Comparison of ENCODE assay signal across 20 mouse cellular contexts in genomic region chr7:114456904-114457303, GRCm38 (mm10). TPM values are rescaled to one million over a fixed set of nuclear protein-coding genes. Genes with fewer than 3 reads are reported as not detected.
DNase-seq lines count a peak whose midpoint lies in the region; ATAC-seq and TF ChIP-seq lines count a peak whose summit lies in the region.
"Had no signal": no experiment of that assay in that cellular context is flagged by ENCODE, and none has a peak within 500 bp of the region (broad histone marks: within the 10 kb centered on the region; RNA-seq: fewer than 3 reads in every experiment).

No protein-coding gene starts in this region.

- 74% methylated on average over 4 of the region's 4 CpGs for WGBS in midbrain, postnatal 0 days
- WGBS in midbrain, embryonic 10.5 days: 87% methylated on average over 4 of the region's 4 CpGs
- 88% methylated on average over 4 of the region's 4 CpGs for WGBS in midbrain, embryonic 11.5 days

- no peak overlapping the region for H3K4me3 ChIP-seq in midbrain, postnatal 0 days (ENCODE audit: low read depth, low read length)
- H3K4me3 ChIP-seq in midbrain, embryonic 10.5 days: no peak overlapping the region
- no peak overlapping the region for H3K4me3 ChIP-seq in midbrain, embryonic 11.5 days (ENCODE audit: low read depth, low read length)
- H3K4me3 ChIP-seq: embryonic facial prominence, embryonic 15.5 days; erythroblast, embryonic 14.5 days; forebrain, embryonic 10.5 days; gastrocnemius, adult 2 months; heart, embryonic 12.5 days; hindbrain, embryonic 15.5 days had no signal

- no peaks in the 10 kb centered on the region for H3K36me3 ChIP-seq in midbrain, postnatal 0 days (ENCODE audit: insufficient read depth, low read length)
- H3K36me3 ChIP-seq in midbrain, embryonic 10.5 days: peaks cover 6% of the 10 kb centered on the region
- H3K36me3 ChIP-seq in midbrain, embryonic 11.5 days (ENCODE audit: control insufficient read depth, insufficient read depth, low read length): no peaks in the 10 kb centered on the region
- H3K36me3 ChIP-seq: embryonic facial prominence, embryonic 15.5 days; heart, embryonic 12.5 days; hindbrain, embryonic 15.5 days had no signal

- no peak for ATAC-seq in midbrain, postnatal 0 days (ENCODE audit: low FRiP score)
- ATAC-seq in megakaryocyte progenitor cell, adult 5-6 weeks (replicated peaks; ENCODE audit: poor library complexity): peak; percentile 49
- ATAC-seq in midbrain, embryonic 11.5 days (ENCODE audit: low FRiP score): no peak
- ATAC-seq: activated CD4-positive, CD25-positive, alpha-beta regulatory T cell, adult 4 months; forebrain, embryonic 14.5 days; intestine, embryonic 16.5 days; Patski had no signal

- H3K9ac ChIP-seq in midbrain, postnatal 0 days (replicated peaks; ENCODE audit: low read length, poor library complexity, severe bottlenecking): no peak overlapping the region
- no peak overlapping the region for H3K9ac ChIP-seq in midbrain, embryonic 11.5 days (ENCODE audit: low read length)
- H3K9ac ChIP-seq: embryonic facial prominence, embryonic 15.5 days; heart, embryonic 12.5 days; hindbrain, embryonic 15.5 days had no signal

- no peak for TF ChIP-seq CTCF in midbrain, postnatal 0 days (IDR thresholded peaks at IDR 0.05)

- no peaks in the 10 kb centered on the region for H3K27me3 ChIP-seq in midbrain, postnatal 0 days (ENCODE audit: insufficient read depth, low read length)
- no peaks in the 10 kb centered on the region for H3K27me3 ChIP-seq in midbrain, embryonic 10.5 days (ENCODE audit: low read depth, poor library complexity, severe bottlenecking)
- H3K27me3 ChIP-seq in midbrain, embryonic 11.5 days (ENCODE audit: control insufficient read depth, insufficient read depth, low read length): no peaks in the 10 kb centered on the region
- H3K27me3 ChIP-seq: embryonic facial prominence, embryonic 15.5 days; heart, embryonic 12.5 days; hindbrain, embryonic 15.5 days; Patski had no signal

- H3K4me1 ChIP-seq in midbrain, postnatal 0 days (ENCODE audit: insufficient read depth, low read length): no peaks in the 10 kb centered on the region
- H3K4me1 ChIP-seq in midbrain, embryonic 10.5 days: no peaks in the 10 kb centered on the region
- H3K4me1 ChIP-seq in midbrain, embryonic 11.5 days (ENCODE audit: control insufficient read depth, insufficient read depth, low read length): no peaks in the 10 kb centered on the region
- H3K4me1 ChIP-seq: embryonic facial prominence, embryonic 15.5 days; hindbrain, embryonic 15.5 days had no signal

- H3K9me3 ChIP-seq in midbrain, postnatal 0 days (ENCODE audit: low read length): no peaks in the 10 kb centered on the region
- H3K9me3 ChIP-seq in midbrain, embryonic 10.5 days (replicated peaks): no peaks in the 10 kb centered on the region
- H3K9me3 ChIP-seq in midbrain, embryonic 11.5 days (ENCODE audit: control insufficient read depth, low read length): no peaks in the 10 kb centered on the region
- H3K9me3 ChIP-seq: embryonic facial prominence, embryonic 15.5 days; forebrain, embryonic 10.5 days; heart, embryonic 12.5 days; hindbrain, embryonic 15.5 days had no signal

- H3K4me2 ChIP-seq in midbrain, postnatal 0 days (ENCODE audit: low read depth, low read length, poor library complexity, severe bottlenecking): no peak overlapping the region
- H3K4me2 ChIP-seq in midbrain, embryonic 11.5 days: no peak overlapping the region
- H3K4me2 ChIP-seq: embryonic facial prominence, embryonic 15.5 days; heart, embryonic 12.5 days; hindbrain, embryonic 15.5 days had no signal

- no peak overlapping the region for H3K27ac ChIP-seq in midbrain, postnatal 0 days (ENCODE audit: low read depth, low read length)
- H3K27ac ChIP-seq in midbrain, embryonic 10.5 days (replicated peaks): no peak overlapping the region
- no peak overlapping the region for H3K27ac ChIP-seq in midbrain, embryonic 11.5 days (ENCODE audit: low read depth, low read length)
- H3K27ac ChIP-seq: embryonic facial prominence, embryonic 15.5 days; forebrain, embryonic 10.5 days; gastrocnemius, adult 2 months; hindbrain, embryonic 15.5 days had no signal

- peak; percentile 41 for DNase-seq in cerebellum, adult 9-10 months
- no peak for DNase-seq in cerebellum, adult 11 months
- DNase-seq in midbrain, postnatal 0 days (ENCODE audit: low spot score): peak; percentile 2
- DNase-seq in midbrain, embryonic 10.5 days (ENCODE audit: low spot score): no peak
- no peak for DNase-seq in midbrain, embryonic 11.5 days (ENCODE audit: low spot score, missing footprints)
- no peak for DNase-seq in embryo, embryonic 9.5 days (ENCODE audit: extremely low spot score)
- DNase-seq: adrenal gland, postnatal 14 days; gastrocnemius, adult 2 months; gastrocnemius, postnatal 25 days; heart, postnatal 36 days had no signal

RNA-seq across cellular contexts. Expression of gene Pde3b, which starts 41.8 kb away (rescaled TPM):
- 9.5 and 12.9 TPM in 2 replicates for total RNA-seq in midbrain, postnatal 0 days (2014; rRNA removed)
- polyA plus RNA-seq in midbrain, postnatal 0 days (2015; fragmentation: Nextera tagmentation; extraction: Ambion mirVana): 2.1 and 3.6 TPM in 2 replicates
- 8.0 and 8.5 TPM in 2 replicates for polyA plus RNA-seq in midbrain, embryonic 10.5 days (2016; fragmentation: Nextera tagmentation; extraction: Ambion mirVana)
- 9.8 and 13.0 TPM in 2 replicates for total RNA-seq in megakaryocyte progenitor cell, adult 5-6 weeks (2015)
- total RNA-seq in megakaryocyte progenitor cell, adult 5-6 weeks (2017): 12.0 and 14.5 TPM in 2 replicates
- polyA plus RNA-seq in midbrain, embryonic 11.5 days (2014; fragmentation: Nextera tagmentation; extraction: Ambion mirVana): 12.5 and 13.4 TPM in 2 replicates

Comparison
In these comparisons a context has a peak if more than half of its experiments do, and no peak if none do; other contexts are left out.
1. DNase-seq: peak in cerebellum, adult 9-10 months (single experiment) and midbrain, postnatal 0 days (single experiment); none in cerebellum, adult 11 months (single experiment), midbrain, embryonic 10.5 days (single experiment), midbrain, embryonic 11.5 days (single experiment) and embryo, embryonic 9.5 days (single experiment).